Mouse (Mus musculus) lung, adult 2 months (tissue): ENCODE data around the gene Klhdc9.

Source experiments
- CTCF ChIP-seq: fragments of 200-500 bp; IDR thresholded peaks from 2 replicates; pipeline ENCODE4 v1.5.1; 2011; ENCODE audit warnings: mild to moderate bottlenecking, low read length, control low read depth; ENCODE audit not compliant: insufficient read depth
- POLR2A ChIP-seq: fragments of 200-500 bp; IDR thresholded peaks from 2 replicates; pipeline ENCODE4 v1.6.1; 2011; ENCODE audit warnings: low read depth, mild to moderate bottlenecking, control low read depth, low read length, borderline replicate concordance; ENCODE audit errors: extremely low read depth

DNA sequence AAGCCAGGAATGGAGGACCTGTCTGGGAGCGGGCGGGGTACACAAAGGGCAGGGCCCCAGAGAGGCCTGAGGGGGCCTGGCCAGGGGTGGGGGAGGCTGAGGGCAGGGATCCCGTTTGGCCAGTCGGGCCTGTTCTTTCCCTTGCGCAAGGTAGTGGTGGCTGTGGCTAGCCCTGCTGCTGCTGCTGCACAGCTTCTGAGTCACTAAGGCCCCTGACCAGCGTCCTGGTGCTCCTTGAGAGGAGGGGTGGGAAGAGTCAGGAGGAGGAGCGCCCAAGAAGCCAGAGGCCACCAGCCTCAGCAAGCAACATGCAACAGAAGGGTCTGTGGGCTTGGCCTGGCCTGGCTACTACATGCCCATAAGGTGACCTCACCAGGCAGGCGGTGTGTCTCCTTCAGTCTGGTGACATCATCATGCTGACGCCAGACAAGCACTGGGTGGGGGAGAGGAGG is 15.1 kb upstream of the Klhdc9 start:
- TF ChIP-seq POLR2A (no peak), CTCF (no peak)
